Mouse (Mus musculus) myocyte (in vitro differentiated cells): ENCODE results near the gene Pbx1.

Experiments
- E2F4 ChIP-seq: IDR thresholded peaks from one replicate; pipeline ENCODE4 v1.6.1; 2011; ENCODE audit warnings: mild to moderate bottlenecking, control low read depth, moderate library complexity; ENCODE audit not compliant: insufficient read depth
- MAX ChIP-seq: IDR thresholded peaks from one replicate; pipeline ENCODE4 v1.6.1; 2011; ENCODE audit warnings: low read depth, mild to moderate bottlenecking, control low read depth
- MYOD1 ChIP-seq, 3 experiments: IDR thresholded peaks; one replicate each; pipeline ENCODE4 v1.6.1; 2011; ENCODE audit warnings: control low read depth in 2 of 3, low read depth in 2 of 3, mild to moderate bottlenecking in 2 of 3, moderate library complexity in 1 of 3; ENCODE audit not compliant: insufficient read length in 2 of 3, control insufficient read depth in 1 of 3
- MYOG ChIP-seq, 3 experiments: IDR thresholded peaks; one replicate each; pipeline ENCODE4 v1.6.1; 2011; ENCODE audit warnings: control low read depth in 2 of 3, low read depth in 2 of 3, mild to moderate bottlenecking in 2 of 3; ENCODE audit not compliant: insufficient read length in 2 of 3, control insufficient read depth in 1 of 3, insufficient read depth in 1 of 3
- POLR2A ChIP-seq: IDR thresholded peaks from one replicate; pipeline ENCODE4 v1.6.1; 2011; ENCODE audit warnings: low read depth, mild to moderate bottlenecking, control low read depth, moderate library complexity; ENCODE audit not compliant: insufficient read length
- POLR2AphosphoS2 ChIP-seq: IDR thresholded peaks from one replicate; pipeline ENCODE4 v1.6.1; 2011; ENCODE audit warnings: low read depth, control low read depth; ENCODE audit not compliant: insufficient read length
- TCF12 ChIP-seq: IDR thresholded peaks from one replicate; pipeline ENCODE4 v1.6.1; 2011; ENCODE audit warnings: mild to moderate bottlenecking, control low read depth; ENCODE audit not compliant: poor library complexity, insufficient read depth, severe bottlenecking
- USF1 ChIP-seq: IDR thresholded peaks from one replicate; pipeline ENCODE4 v1.6.1; 2011; ENCODE audit warnings: low read depth, mild to moderate bottlenecking, control low read depth, moderate library complexity

DNA sequence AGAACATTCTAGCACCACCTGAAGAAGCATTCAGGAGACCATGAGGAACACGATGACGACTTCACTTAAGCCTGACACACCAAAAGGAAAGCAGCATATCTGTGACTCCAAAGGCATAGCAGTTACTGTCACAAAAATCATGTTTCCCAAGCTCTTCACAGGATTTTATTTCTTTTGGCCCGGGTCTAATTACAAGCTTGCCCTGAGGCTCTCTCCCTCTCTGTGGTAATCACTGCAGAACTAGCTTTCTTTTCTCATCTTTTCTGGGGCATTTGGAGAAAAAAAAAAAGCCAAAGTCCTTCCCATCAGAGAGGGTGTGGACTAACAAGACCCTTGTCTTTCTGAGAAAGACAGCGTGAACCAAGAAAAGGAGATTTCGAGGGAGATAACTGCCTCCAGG, 87.8 kb downstream of the Pbx1 start:
- TF ChIP-seq POLR2A (no peak), USF1 (no peak), POLR2AphosphoS2 (no peak), E2F4 (no peak), MAX (no peak), TCF12 (no peak), MYOD1 (IDR thresholded peaks at IDR 0.05; ENCODE audit: control insufficient read depth in 1 of 3, insufficient read length in 2 of 3, low read depth in 2 of 3) (no peak), MYOG (IDR thresholded peaks at IDR 0.05; ENCODE audit: control insufficient read depth in 1 of 3, insufficient read depth in 1 of 3, insufficient read length in 2 of 3, low read depth in 2 of 3) (no peak)
